Mouse (Mus musculus): ENCODE measurements at regions not wholly inside any gene's neighbourhood (a gene's known extent, or its start where the extent isn't known, plus 50 kb on each side); places are given as distances from the start of the nearest gene placed in this dataset.

GRCm38 (mm10) chr10:111702435-111702834 is 196.3 kb downstream of the Phlda1 start:
- ATAC-seq (ENCODE audit: insufficient number of reproducible peaks, insufficient read depth, low FRiP score, low TSS enrichment) = no peak
- Histone ChIP-seq H3K36me3 (no peaks in the 10 kb centered on the region), H3K9ac (no peak overlapping the region), H3K9me3 (peaks cover 8% of the 10 kb centered on the region; the same call in 1 of the 2 replicates), H3K4me3 (no peak overlapping the region), H3K27ac (no peak overlapping the region), H3K27me3 (no peaks in the 10 kb centered on the region), H3K4me1 (peaks cover 15% of the 10 kb centered on the region), H3K4me2 (replicated peaks) (no peak overlapping the region)
- 95% methylated on average over 6 of the region's 6 CpGs for WGBS

DNA sequence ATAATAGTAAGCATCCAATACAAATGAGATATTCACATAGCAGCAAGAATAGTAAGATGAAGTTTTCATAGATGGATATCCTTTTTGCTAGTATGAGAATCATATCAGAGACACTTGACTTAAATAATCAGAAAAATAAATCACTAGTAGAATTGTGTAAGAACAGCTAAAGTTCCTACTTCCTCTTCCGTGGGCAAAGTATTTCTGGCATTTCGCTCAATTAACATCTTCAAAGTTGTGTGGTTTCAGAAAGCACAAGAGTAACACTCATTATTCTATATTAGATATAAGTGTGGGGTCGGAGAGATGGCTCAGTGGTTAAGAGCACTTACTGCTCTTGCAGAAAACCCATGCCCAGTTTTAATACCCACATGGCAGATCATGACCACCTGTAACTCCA is 197.4 kb downstream of the Phlda1 start:
- Histone ChIP-seq H3K9ac (no peak overlapping the region), H3K9me3 (peaks cover 8% of the 10 kb centered on the region; the same call in 1 of the 2 replicates), H3K27me3 (no peaks in the 10 kb centered on the region), H3K4me2 (replicated peaks) (no peak overlapping the region), H3K36me3 (no peaks in the 10 kb centered on the region), H3K27ac (no peak overlapping the region), H3K4me3 (no peak overlapping the region), H3K4me1 (peaks cover 15% of the 10 kb centered on the region)
- no peak for ATAC-seq (ENCODE audit: insufficient number of reproducible peaks, insufficient read depth, low FRiP score, low TSS enrichment)
- WGBS = 89% methylated on average over 3 of the region's 3 CpGs

GRCm38 (mm10) chr10:111711519-111712113 is 205.5 kb downstream of the Phlda1 start:
- no peaks in the 10 kb centered on the region for H3K4me1 ChIP-seq
- no peak overlapping the region for H3K27ac ChIP-seq
- no peaks in the 10 kb centered on the region for H3K27me3 ChIP-seq
- WGBS = 74% methylated on average over 5 of the region's 5 CpGs
- H3K36me3 ChIP-seq = no peaks in the 10 kb centered on the region
- no peak overlapping the region for H3K4me3 ChIP-seq
- H3K9me3 ChIP-seq = no peaks in the 10 kb centered on the region
- no peak overlapping the region for H3K4me2 ChIP-seq (replicated peaks)
- H3K9ac ChIP-seq = no peak overlapping the region
- no peak for ATAC-seq (ENCODE audit: insufficient number of reproducible peaks, insufficient read depth, low FRiP score, low TSS enrichment)

GRCm38 (mm10) chr10:111712991-111713390 is 206.9 kb downstream of the Phlda1 start:
- no peak overlapping the region for H3K27ac ChIP-seq
- no peak overlapping the region for H3K9ac ChIP-seq
- H3K4me1 ChIP-seq = no peaks in the 10 kb centered on the region
- ATAC-seq (ENCODE audit: insufficient number of reproducible peaks, insufficient read depth, low FRiP score, low TSS enrichment) = no peak
- H3K4me2 ChIP-seq (replicated peaks) = no peak overlapping the region
- H3K9me3 ChIP-seq = no peaks in the 10 kb centered on the region
- 87% methylated on average over 7 of the region's 7 CpGs for WGBS
- no peaks in the 10 kb centered on the region for H3K27me3 ChIP-seq
- H3K4me3 ChIP-seq = no peak overlapping the region
- no peaks in the 10 kb centered on the region for H3K36me3 ChIP-seq

DNA sequence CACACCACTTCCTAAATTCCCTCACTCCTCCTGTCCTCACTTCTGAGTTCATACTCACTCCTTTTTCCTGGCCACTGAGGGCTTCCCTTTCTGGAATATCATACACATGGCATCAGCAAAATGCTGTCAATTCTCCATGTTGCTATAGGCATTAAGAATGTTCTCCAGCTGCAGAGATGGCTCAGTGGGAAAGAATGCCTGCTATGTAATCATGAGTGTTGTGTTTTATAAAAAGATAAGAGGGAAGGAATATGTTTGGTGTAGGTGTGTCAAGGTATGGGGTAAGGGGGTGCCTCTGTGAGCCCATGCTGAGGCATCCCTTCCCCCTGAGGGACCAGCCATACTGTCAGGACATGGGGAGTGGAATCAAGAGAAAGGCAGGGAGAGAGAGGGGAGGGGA is 207.6 kb downstream of the Phlda1 start:
- no peak overlapping the region for H3K4me3 ChIP-seq
- H3K36me3 ChIP-seq = no peaks in the 10 kb centered on the region
- no peak overlapping the region for H3K4me2 ChIP-seq (replicated peaks)
- H3K9ac ChIP-seq = no peak overlapping the region
- ATAC-seq (ENCODE audit: insufficient number of reproducible peaks, insufficient read depth, low FRiP score, low TSS enrichment) = no peak
- H3K27me3 ChIP-seq = no peaks in the 10 kb centered on the region
- no peaks in the 10 kb centered on the region for H3K9me3 ChIP-seq
- no peak overlapping the region for H3K27ac ChIP-seq
- H3K4me1 ChIP-seq = no peaks in the 10 kb centered on the region

DNA sequence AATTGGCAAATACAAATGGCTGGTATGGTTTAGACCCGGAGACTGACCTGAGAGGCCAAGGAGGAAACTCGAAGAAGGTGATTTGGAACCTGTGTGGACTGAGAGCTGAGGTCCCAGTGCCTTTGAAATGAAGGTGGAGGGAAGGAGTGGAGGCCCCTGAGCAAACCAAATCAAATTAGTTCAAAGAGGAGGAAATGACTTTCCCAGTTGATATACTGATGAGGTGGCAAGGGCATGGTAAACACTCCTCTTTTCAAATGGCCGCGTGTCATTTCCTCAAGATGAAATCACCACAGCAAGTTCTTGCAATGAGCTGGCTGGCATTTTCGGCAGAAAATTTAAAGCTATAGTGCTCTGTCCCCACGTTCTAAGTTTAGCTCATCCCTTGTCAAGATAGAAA is 209.1 kb downstream of the Phlda1 start:
- no peak for ATAC-seq (ENCODE audit: insufficient number of reproducible peaks, insufficient read depth, low FRiP score, low TSS enrichment)
- H3K36me3 ChIP-seq = no peaks in the 10 kb centered on the region
- no peaks in the 10 kb centered on the region for H3K27me3 ChIP-seq
- H3K27ac ChIP-seq = no peak overlapping the region
- no peaks in the 10 kb centered on the region for H3K9me3 ChIP-seq
- no peak overlapping the region for H3K4me3 ChIP-seq
- no peak overlapping the region for H3K4me2 ChIP-seq (replicated peaks)
- H3K9ac ChIP-seq = no peak overlapping the region
- 81% methylated on average over 6 of the region's 6 CpGs for WGBS
- no peaks in the 10 kb centered on the region for H3K4me1 ChIP-seq

DNA sequence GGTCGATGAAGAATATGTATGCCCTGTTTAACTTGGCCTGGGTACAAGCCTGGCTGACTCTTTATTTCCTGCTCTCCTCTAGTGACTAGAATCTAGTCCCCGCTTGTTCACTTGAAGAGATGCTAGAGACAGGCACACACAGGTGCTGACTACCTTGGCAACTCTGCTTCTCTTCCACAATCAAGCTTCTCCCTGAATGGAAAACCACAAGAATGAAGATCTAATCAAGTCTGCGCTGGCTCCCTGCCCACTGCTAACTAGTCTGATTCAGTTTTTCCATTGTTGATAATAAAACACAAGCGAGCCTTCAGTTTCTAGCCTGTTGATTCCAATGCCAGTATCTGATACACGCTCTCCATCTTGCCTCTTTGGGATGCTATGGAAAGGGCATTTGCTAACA is 213.5 kb downstream of the Phlda1 start:
- ATAC-seq (ENCODE audit: insufficient number of reproducible peaks, insufficient read depth, low FRiP score, low TSS enrichment) = no peak
- no peak overlapping the region for H3K27ac ChIP-seq

DNA sequence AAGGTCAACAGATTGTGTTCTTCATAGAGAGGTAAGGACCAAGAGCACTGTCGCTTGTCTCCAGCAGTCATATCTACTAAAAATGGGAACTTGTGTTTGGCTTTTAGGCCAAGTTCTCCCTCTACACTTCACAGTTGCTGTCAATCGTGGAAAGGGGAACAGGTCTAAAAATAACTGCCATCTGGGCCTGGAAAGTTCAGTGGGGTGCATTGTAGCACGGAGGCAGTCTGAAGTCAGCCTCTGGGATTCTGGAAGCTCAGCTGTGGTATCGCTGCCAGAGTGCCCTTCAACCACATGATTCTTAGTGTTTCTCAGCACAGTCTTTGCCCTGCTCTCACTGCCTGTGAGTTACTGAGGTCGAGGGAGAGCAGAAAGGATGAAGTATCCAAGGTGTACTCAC is 215.0 kb downstream of the Phlda1 start:
- H3K9me3 ChIP-seq = no peaks in the 10 kb centered on the region
- no peak overlapping the region for H3K9ac ChIP-seq
- no peak overlapping the region for H3K4me3 ChIP-seq
- H3K27ac ChIP-seq = no peak overlapping the region
- no peak overlapping the region for H3K4me2 ChIP-seq (replicated peaks)
- H3K4me1 ChIP-seq = no peaks in the 10 kb centered on the region
- no peaks in the 10 kb centered on the region for H3K36me3 ChIP-seq
- WGBS = 74% methylated on average over 5 of the region's 5 CpGs
- no peaks in the 10 kb centered on the region for H3K27me3 ChIP-seq
- no peak for ATAC-seq (ENCODE audit: insufficient number of reproducible peaks, insufficient read depth, low FRiP score, low TSS enrichment)

More for the DNA sequence above, 213.5 kb downstream of the Phlda1 start:
- no peak overlapping the region for H3K9ac ChIP-seq
- H3K4me3 ChIP-seq = no peak overlapping the region
- H3K4me2 ChIP-seq (replicated peaks) = no peak overlapping the region
- H3K27me3 ChIP-seq = no peaks in the 10 kb centered on the region
- H3K9me3 ChIP-seq = no peaks in the 10 kb centered on the region
- H3K4me1 ChIP-seq = no peaks in the 10 kb centered on the region
- 78% methylated on average over 5 of the region's 5 CpGs for WGBS
- no peaks in the 10 kb centered on the region for H3K36me3 ChIP-seq

- ATAC-seq (ENCODE audit: insufficient number of reproducible peaks, insufficient read depth, low FRiP score, low TSS enrichment) = no peak
- Histone ChIP-seq H3K27ac (no peak overlapping the region), H3K4me3 (no peak overlapping the region), H3K9me3 (no peaks in the 10 kb centered on the region), H3K36me3 (no peaks in the 10 kb centered on the region), H3K4me2 (replicated peaks) (no peak overlapping the region), H3K4me1 (no peaks in the 10 kb centered on the region), H3K9ac (no peak overlapping the region), H3K27me3 (no peaks in the 10 kb centered on the region)
- WGBS = 61% methylated on average over 2 of the region's 2 CpGs
Observed at GRCm38 (mm10) chr10:111723885-111724284, 217.8 kb downstream of the Phlda1 start.

DNA sequence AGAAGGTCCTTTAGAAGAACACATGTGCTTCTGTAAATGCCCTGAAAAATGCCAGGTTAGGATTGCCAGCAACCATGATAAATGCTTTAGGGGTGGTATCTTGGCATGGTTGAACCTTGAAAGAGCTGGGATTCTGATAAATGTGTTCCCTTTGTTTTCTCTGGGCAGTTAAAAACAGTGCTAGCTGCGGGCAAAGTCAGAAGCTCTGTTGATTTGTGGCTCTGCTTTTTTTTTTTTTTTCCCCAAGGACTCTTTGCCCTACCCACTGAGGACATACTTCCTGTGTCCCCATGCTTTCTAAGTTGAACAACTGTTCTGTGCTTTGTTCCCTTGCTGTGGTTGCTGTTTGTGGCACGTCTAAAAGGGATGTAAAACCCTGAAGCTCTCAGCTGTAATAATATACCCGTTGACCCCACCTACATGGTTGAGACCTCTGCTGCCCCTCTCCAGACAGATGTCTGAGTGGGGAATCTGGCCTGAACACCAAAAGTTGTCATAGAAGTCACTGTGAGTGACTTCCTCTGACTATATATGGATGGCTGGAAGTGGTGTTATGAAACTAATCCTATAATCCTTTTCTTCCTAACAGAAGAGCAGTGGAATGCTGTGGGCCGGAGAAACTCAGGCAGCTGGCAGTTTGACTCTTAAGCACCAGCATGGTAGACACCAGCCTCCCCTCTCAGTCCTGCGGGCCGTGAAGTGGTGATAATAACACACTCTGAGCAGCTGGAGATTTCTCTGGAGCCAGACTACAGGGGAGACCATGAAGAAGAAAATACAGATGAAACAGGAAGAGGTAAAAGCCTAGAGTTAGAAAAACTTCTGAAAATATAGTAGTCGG is 218.7 kb downstream of the Phlda1 start:
- Histone ChIP-seq H3K36me3 (no peaks in the 10 kb centered on the region), H3K4me3 (no peak overlapping the region), H3K4me1 (no peaks in the 10 kb centered on the region), H3K27ac (no peak overlapping the region), H3K9ac (no peak overlapping the region), H3K4me2 (replicated peaks) (no peak overlapping the region), H3K9me3 (no peaks in the 10 kb centered on the region), H3K27me3 (no peaks in the 10 kb centered on the region)
- no peak for ATAC-seq (ENCODE audit: insufficient number of reproducible peaks, insufficient read depth, low FRiP score, low TSS enrichment)
- WGBS = 45% methylated on average over 7 of the region's 7 CpGs

- Histone ChIP-seq H3K27ac (no peak overlapping the region), H3K9me3 (no peaks in the 10 kb centered on the region), H3K36me3 (no peaks in the 10 kb centered on the region), H3K4me3 (no peak overlapping the region), H3K27me3 (no peaks in the 10 kb centered on the region), H3K9ac (no peak overlapping the region), H3K4me2 (replicated peaks) (no peak overlapping the region), H3K4me1 (peaks cover 4% of the 10 kb centered on the region; the same call in 1 of the 2 replicates)
- 45% methylated on average over 3 of the region's 3 CpGs for WGBS
- ATAC-seq (ENCODE audit: insufficient number of reproducible peaks, insufficient read depth, low FRiP score, low TSS enrichment) = no peak
Observed at GRCm38 (mm10) chr10:111736026-111736425, 229.9 kb downstream of the Phlda1 start.

GRCm38 (mm10) chr10:111739471-111740138 is 232.9 kb upstream of the Krr1 start:
- Histone ChIP-seq H3K9ac (no peak overlapping the region), H3K9me3 (no peaks in the 10 kb centered on the region), H3K36me3 (no peaks in the 10 kb centered on the region), H3K4me1 (peaks cover 4% of the 10 kb centered on the region; the same call in 1 of the 2 replicates), H3K4me3 (no peak overlapping the region), H3K27me3 (no peaks in the 10 kb centered on the region), H3K4me2 (replicated peaks) (no peak overlapping the region), H3K27ac (no peak overlapping the region)
- WGBS = 20% methylated on average over 5 of the region's 5 CpGs
- no peak for ATAC-seq (ENCODE audit: insufficient number of reproducible peaks, insufficient read depth, low FRiP score, low TSS enrichment)
